Mouse (Mus musculus) ES-Bruce4 (cell line): ENCODE measurements around the gene Klk1.

ENCODE experiments used
- CTCF ChIP-seq: IDR thresholded peaks from one replicate; pipeline ENCODE4 v1.8.1; 2011; ENCODE audit warnings: low read depth, low read length
- EP300 ChIP-seq: IDR thresholded peaks from 2 replicates; pipeline ENCODE4 v1.6.1; 2011; ENCODE audit warnings: low read depth, low read length; ENCODE audit not compliant: insufficient read depth

DNA sequence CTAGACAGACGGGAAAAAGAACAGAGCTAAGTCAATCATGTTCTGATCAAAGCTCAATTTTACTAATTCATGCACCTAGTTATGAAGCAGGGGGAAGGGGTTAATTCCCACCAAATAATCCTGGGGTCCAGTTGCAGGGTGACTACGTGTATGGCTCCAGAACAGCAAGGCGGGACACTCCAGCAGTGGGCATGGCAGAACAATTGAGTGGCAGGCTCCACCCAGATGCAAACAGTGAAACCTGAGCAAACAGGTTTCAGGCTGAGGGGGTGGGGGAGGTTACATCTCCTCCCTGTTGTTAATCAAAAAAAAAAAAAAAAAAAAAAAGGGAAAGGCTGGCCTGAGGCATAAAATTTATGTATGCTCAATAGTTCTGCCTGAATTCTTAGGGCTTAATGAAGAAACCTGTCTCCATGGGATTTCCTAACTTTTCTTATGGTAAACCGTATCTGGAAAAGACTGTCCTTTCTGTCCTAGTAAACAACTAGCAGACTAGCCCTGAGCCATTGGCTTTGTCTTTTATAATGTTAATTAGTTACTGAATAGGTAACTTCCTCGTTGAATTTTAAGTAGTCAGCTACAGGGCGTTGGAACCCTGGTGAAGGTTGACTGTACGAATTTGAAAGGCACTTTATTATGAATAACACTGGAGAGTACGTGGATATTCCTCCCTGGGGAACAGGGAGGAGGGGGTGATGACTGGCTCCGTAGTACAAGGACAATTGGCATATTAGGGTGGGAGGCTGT is 45.7 kb upstream of the Klk1 start:
- TF ChIP-seq EP300 (no peak), CTCF (no peak)
